Mouse (Mus musculus) stomach, embryonic 16.5 days (tissue): ENCODE measurements around the gene Il1rapl2. TPM values are rescaled to one million over a fixed set of nuclear protein-coding genes. Genes with fewer than 3 reads are reported as not detected.

ENCODE experiments used
- ATAC-seq: fragments of 200-750 bp; cut with Nextera tagmentation; 2 replicates; pipeline ENCODE4 v1.8.0; 2017; ENCODE audit warnings: moderate number of reproducible peaks, moderate TSS enrichment; ENCODE audit not compliant: insufficient read depth, low FRiP score
- H3K27ac ChIP-seq: fragments of 300-500 bp; sonication (generic); 2 replicates; pipeline ENCODE4 v1.5.1; 2014; ENCODE audit warnings: low read length
- H3K27me3 ChIP-seq: fragments of 300-500 bp; sonication (generic); 2 replicates; pipeline ENCODE4 v1.6.1; 2014; ENCODE audit warnings: low read length, control low read depth, mixed read lengths; ENCODE audit not compliant: control insufficient read depth, insufficient read depth
- H3K36me3 ChIP-seq: fragments of 300-500 bp; sonication (generic); 2 replicates; pipeline ENCODE4 v1.6.1; 2014; ENCODE audit warnings: low read length; ENCODE audit not compliant: control insufficient read depth, insufficient read depth
- H3K4me1 ChIP-seq: fragments of 300-500 bp; sonication (generic); 2 replicates; pipeline ENCODE4 v1.6.1; 2014; ENCODE audit warnings: low read length, control low read depth, mixed read lengths; ENCODE audit not compliant: control insufficient read depth, insufficient read depth
- H3K4me2 ChIP-seq: fragments of 300-500 bp; sonication (generic); 2 replicates; pipeline ENCODE4 v1.6.1; 2014; ENCODE audit warnings: low read depth, low read length, mixed read lengths
- H3K4me3 ChIP-seq: fragments of 300-500 bp; sonication (generic); replicated peaks from 2 replicates; pipeline ENCODE4 v1.5.1; 2014; ENCODE audit warnings: mild to moderate bottlenecking, low read length
- H3K9ac ChIP-seq: fragments of 300-500 bp; sonication (generic); 2 replicates; pipeline ENCODE4 v1.6.1; 2014; ENCODE audit warnings: low read length
- H3K9me3 ChIP-seq: fragments of 300-500 bp; sonication (generic); replicated peaks from 2 replicates; pipeline ENCODE4 v1.6.1; 2016; ENCODE audit warnings: low read length, control low read depth; ENCODE audit not compliant: control insufficient read depth
- WGBS: fragments of 180-500 bp; shearing (Covaris S2); extraction: QIAGEN DNeasy Blood & Tissue Kit; methylation state at CpG from one replicate; pipeline ENCODE4 v1.1.7; 2014; 5-methylcytosine and 5-hydroxymethylcytosine counted together
- polyA plus RNA-seq: library from polyadenylated mRNA; unstranded; fragments of >200 nt; fragmentation: Nextera tagmentation; extraction: Ambion mirVana; gene quantifications from 2 replicates; pipeline ENCODE4 v1.2.1, GENCODE M21; 2015

The Il1rapl2 gene
- polyA plus RNA-seq, 1 experiment from 2014 or later, result 0.12 TPM

GRCm38 (mm10) chrX:137805484-137806200 is 235.2 kb downstream of the Il1rapl2 start:
- no peaks in the 10 kb centered on the region for H3K9me3 ChIP-seq
- no peak overlapping the region for H3K4me2 ChIP-seq
- no peaks in the 10 kb centered on the region for H3K27me3 ChIP-seq
- no peak overlapping the region for H3K27ac ChIP-seq
- H3K36me3 ChIP-seq, result no peaks in the 10 kb centered on the region
- H3K4me3 ChIP-seq, result no peak overlapping the region
- no peak for ATAC-seq
- H3K9ac ChIP-seq, result no peak overlapping the region
- H3K4me1 ChIP-seq, result no peaks in the 10 kb centered on the region
- 59% methylated on average over 6 of the region's 6 CpGs for whole genome bisulfite sequencing

DNA sequence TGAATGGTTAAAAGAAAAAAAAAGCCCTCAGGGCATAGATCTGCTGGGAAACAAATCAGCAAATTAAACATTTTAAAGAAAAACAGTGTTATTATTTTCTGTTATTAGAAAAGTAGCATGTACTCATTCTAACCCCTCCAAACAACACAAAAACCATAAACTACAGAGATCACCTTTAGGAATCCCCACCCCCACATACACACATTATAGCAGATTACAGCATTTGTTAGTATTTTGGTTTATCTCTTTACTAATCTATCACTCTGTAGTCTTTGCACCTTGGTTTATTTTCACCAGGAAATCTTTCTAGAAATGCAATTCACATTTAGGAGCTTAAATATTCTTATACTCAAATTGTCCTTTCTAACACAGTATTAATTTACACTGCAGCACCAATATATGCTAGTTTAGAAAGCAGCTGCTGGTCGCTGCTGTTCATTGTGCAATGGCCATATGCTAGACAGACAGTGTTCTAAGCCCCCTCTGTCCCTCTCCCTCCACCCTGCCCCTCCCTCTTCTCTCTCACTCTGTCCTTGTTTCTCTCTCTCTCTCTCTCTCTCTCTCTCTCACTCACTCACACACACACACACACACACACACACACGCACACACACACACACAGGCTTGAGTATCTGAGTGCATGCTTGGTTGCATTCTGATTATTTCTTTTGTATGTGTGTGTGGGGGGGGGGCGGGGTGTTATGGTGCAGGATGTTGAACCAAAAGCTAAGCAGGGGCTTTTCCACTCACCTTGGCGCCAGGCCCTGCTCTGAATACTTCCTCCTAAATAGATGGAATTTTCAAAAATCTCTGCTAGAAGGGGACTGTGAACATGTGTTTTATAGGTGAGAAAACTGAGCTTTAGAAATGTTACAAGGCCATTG is 236.1 kb downstream of the Il1rapl2 start:
- no peak for ATAC-seq
- Histone ChIP-seq H3K4me2 (no peak overlapping the region), H3K27ac (no peak overlapping the region), H3K4me3 (no peak overlapping the region), H3K36me3 (no peaks in the 10 kb centered on the region), H3K9ac (no peak overlapping the region), H3K4me1 (no peaks in the 10 kb centered on the region), H3K27me3 (no peaks in the 10 kb centered on the region), H3K9me3 (no peaks in the 10 kb centered on the region)
- WGBS, result 73% methylated on average over 4 of the region's 4 CpGs

- WGBS, result 55% methylated on average over 3 of the region's 3 CpGs
- Histone ChIP-seq H3K9ac (no peak overlapping the region), H3K9me3 (no peaks in the 10 kb centered on the region), H3K27me3 (no peaks in the 10 kb centered on the region), H3K4me1 (no peaks in the 10 kb centered on the region), H3K27ac (no peak overlapping the region), H3K36me3 (no peaks in the 10 kb centered on the region), H3K4me3 (no peak overlapping the region), H3K4me2 (no peak overlapping the region)
- no peak for ATAC-seq
These were observed 239.1 kb downstream of the Il1rapl2 start for GRCm38 (mm10) chrX:137809526-137809925.

- 68% methylated on average over 1 of the region's 1 CpGs for WGBS
- no peaks in the 10 kb centered on the region for H3K27me3 ChIP-seq
- no peaks in the 10 kb centered on the region for H3K4me1 ChIP-seq
- H3K9ac ChIP-seq, result no peak overlapping the region
- H3K4me3 ChIP-seq, result no peak overlapping the region
- no peak overlapping the region for H3K4me2 ChIP-seq
- no peak for ATAC-seq
- no peaks in the 10 kb centered on the region for H3K36me3 ChIP-seq
- no peak overlapping the region for H3K27ac ChIP-seq
- H3K9me3 ChIP-seq, result no peaks in the 10 kb centered on the region
These were observed 241.7 kb downstream of the Il1rapl2 start for GRCm38 (mm10) chrX:137812151-137812550.

- Histone ChIP-seq H3K4me3 (no peak overlapping the region), H3K4me2 (no peak overlapping the region), H3K4me1 (no peaks in the 10 kb centered on the region), H3K9ac (no peak overlapping the region), H3K27ac (no peak overlapping the region), H3K27me3 (no peaks in the 10 kb centered on the region), H3K36me3 (no peaks in the 10 kb centered on the region), H3K9me3 (no peaks in the 10 kb centered on the region)
- WGBS, result 37% methylated on average over 3 of the region's 3 CpGs
- no peak for ATAC-seq
These were observed 278.5 kb downstream of the Il1rapl2 start for GRCm38 (mm10) chrX:137848936-137849335.

DNA sequence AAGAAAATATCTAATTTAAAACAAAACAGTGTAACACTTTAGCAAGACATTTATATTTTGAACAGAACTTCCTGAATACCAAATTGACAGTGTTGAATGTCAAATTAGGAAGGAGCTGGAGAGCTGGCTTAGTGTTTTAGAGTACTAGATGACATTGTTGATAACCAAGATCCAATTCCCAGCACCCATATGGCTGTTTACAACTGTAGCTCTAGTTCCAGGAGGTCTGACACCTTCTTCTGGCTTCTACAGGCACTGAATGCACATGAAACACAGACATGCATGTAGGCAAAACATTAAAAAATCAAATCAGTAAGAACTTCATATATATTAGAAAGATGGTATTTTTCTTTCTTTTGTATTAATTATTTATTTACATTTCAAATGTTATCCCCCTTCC is 353.1 kb downstream of the Il1rapl2 start:
- H3K9ac ChIP-seq, result no peak overlapping the region
- ATAC-seq, result no peak
- H3K9me3 ChIP-seq, result no peaks in the 10 kb centered on the region

GRCm38 (mm10) chrX:137926835-137927234 is 356.4 kb downstream of the Il1rapl2 start:
- Histone ChIP-seq H3K4me3 (no peak overlapping the region), H3K9ac (no peak overlapping the region), H3K4me1 (no peaks in the 10 kb centered on the region), H3K4me2 (no peak overlapping the region), H3K36me3 (no peaks in the 10 kb centered on the region), H3K27ac (no peak overlapping the region), H3K9me3 (no peaks in the 10 kb centered on the region), H3K27me3 (no peaks in the 10 kb centered on the region)
- no peak for ATAC-seq
- 64% methylated on average over 2 of the region's 2 CpGs for WGBS

More for the DNA sequence above, 353.1 kb downstream of the Il1rapl2 start:
- H3K27me3 ChIP-seq, result no peaks in the 10 kb centered on the region
- H3K36me3 ChIP-seq, result no peaks in the 10 kb centered on the region
- no peaks in the 10 kb centered on the region for H3K4me1 ChIP-seq
- no peak overlapping the region for H3K4me3 ChIP-seq
- no peak overlapping the region for H3K4me2 ChIP-seq
- H3K27ac ChIP-seq, result no peak overlapping the region

DNA sequence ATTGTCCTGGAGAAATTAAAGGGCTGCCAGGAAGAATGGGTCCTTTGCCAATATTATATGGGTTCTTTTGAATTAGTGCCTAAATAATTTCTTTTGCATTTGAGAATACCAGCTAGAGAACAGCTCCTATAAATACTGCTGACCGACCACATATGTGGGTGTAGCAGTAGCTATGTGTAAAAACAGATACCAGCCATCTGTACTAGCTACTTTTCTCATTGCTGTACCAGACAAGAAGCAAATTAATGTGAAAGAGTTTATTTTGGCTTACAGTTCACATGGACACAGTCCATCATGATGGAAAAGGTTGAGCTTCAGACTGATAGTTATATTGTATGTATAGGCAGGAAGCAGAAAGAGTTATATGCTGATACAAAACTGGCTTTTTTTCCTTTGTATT is 377.3 kb downstream of the Il1rapl2 start:
- H3K4me1 ChIP-seq, result no peaks in the 10 kb centered on the region
- H3K4me3 ChIP-seq, result no peak overlapping the region
- no peaks in the 10 kb centered on the region for H3K36me3 ChIP-seq
- no peaks in the 10 kb centered on the region for H3K27me3 ChIP-seq
- no peak for ATAC-seq
- no peak overlapping the region for H3K9ac ChIP-seq
- H3K9me3 ChIP-seq, result no peaks in the 10 kb centered on the region
- H3K4me2 ChIP-seq, result no peak overlapping the region
- no peak overlapping the region for H3K27ac ChIP-seq
- 71% methylated on average over 1 of the region's 1 CpGs for WGBS

DNA sequence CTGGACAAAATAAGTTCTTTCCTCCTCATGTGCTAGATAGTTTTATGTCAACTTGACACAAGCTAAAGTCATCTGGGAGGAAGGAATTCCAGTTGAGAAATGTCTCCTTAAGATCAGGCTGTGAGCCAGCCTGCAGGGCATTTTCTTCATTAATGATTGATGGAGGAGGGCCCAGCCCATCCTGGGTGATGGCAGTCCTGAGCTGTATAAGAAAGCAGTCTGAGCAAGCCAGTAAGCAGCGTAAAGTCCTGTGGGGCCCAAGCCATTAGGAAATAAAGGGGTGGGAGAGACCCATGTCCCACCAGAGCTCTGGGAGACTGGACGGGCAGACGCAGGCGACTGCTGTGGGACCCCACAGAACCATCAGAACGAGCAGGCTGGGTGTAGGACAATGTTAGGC is 400.9 kb downstream of the Il1rapl2 start:
- 67% methylated on average over 5 of the region's 5 CpGs for WGBS
- H3K36me3 ChIP-seq, result no peaks in the 10 kb centered on the region
- no peaks in the 10 kb centered on the region for H3K4me1 ChIP-seq
- no peak overlapping the region for H3K4me2 ChIP-seq
- ATAC-seq, result no peak
- H3K9ac ChIP-seq, result no peak overlapping the region
- no peak overlapping the region for H3K27ac ChIP-seq
- H3K4me3 ChIP-seq, result no peak overlapping the region
- H3K27me3 ChIP-seq, result no peaks in the 10 kb centered on the region
- H3K9me3 ChIP-seq, result no peaks in the 10 kb centered on the region
